Mouse (Mus musculus) liver, embryonic 16.5 days (tissue): ENCODE measurements at regions not wholly inside any gene's neighbourhood (a gene's known extent, or its start where the extent isn't known, plus 50 kb on each side); places are given as distances from the start of the nearest gene placed in this dataset.

Source experiments
- ATAC-seq: fragments of 200-750 bp; cut with Nextera tagmentation; 2 replicates; pipeline ENCODE4 v1.8.0; 2017; ENCODE audit warnings: low read depth, mild to moderate bottlenecking, moderate number of reproducible peaks, moderate library complexity
- H3K27ac ChIP-seq: fragments of 300-500 bp; sonication (generic); 2 replicates; pipeline ENCODE4 v1.5.1; 2014; ENCODE audit warnings: mild to moderate bottlenecking, low read length
- H3K27me3 ChIP-seq: fragments of 300-500 bp; sonication (generic); 2 replicates; pipeline ENCODE4 v1.6.1; 2014; ENCODE audit warnings: low read depth, low read length, mixed read lengths; ENCODE audit not compliant: control insufficient read depth, insufficient read depth
- H3K36me3 ChIP-seq: fragments of 300-500 bp; sonication (generic); 2 replicates; pipeline ENCODE4 v1.6.1; 2014; ENCODE audit warnings: mild to moderate bottlenecking; ENCODE audit not compliant: control insufficient read depth, insufficient read depth
- H3K4me1 ChIP-seq: fragments of 300-500 bp; sonication (generic); 2 replicates; pipeline ENCODE4 v1.6.1; 2014; ENCODE audit warnings: low read depth, low read length, mixed read lengths; ENCODE audit not compliant: control insufficient read depth
- H3K4me2 ChIP-seq: fragments of 300-500 bp; sonication (generic); 2 replicates; pipeline ENCODE4 v1.6.1; 2014; ENCODE audit warnings: low read depth, low read length, mixed read lengths
- H3K4me3 ChIP-seq: fragments of 300-500 bp; sonication (generic); 2 replicates; pipeline ENCODE4 v1.5.1; 2014; ENCODE audit warnings: low read depth, mild to moderate bottlenecking, low read length
- H3K9ac ChIP-seq: fragments of 300-500 bp; sonication (generic); 2 replicates; pipeline ENCODE4 v1.6.1; 2014; ENCODE audit warnings: low read depth, low read length
- H3K9me3 ChIP-seq: fragments of 300-500 bp; sonication (generic); replicated peaks from 2 replicates; pipeline ENCODE4 v1.6.1; 2016; ENCODE audit warnings: low read length; ENCODE audit not compliant: control insufficient read depth
- WGBS: fragments of 180-500 bp; shearing (Covaris S2); extraction: QIAGEN DNeasy Blood & Tissue Kit; methylation state at CpG from one replicate; pipeline ENCODE4 v1.1.7; 2014; ENCODE audit not compliant: insufficient replicate concordance; 5-methylcytosine and 5-hydroxymethylcytosine counted together

DNA sequence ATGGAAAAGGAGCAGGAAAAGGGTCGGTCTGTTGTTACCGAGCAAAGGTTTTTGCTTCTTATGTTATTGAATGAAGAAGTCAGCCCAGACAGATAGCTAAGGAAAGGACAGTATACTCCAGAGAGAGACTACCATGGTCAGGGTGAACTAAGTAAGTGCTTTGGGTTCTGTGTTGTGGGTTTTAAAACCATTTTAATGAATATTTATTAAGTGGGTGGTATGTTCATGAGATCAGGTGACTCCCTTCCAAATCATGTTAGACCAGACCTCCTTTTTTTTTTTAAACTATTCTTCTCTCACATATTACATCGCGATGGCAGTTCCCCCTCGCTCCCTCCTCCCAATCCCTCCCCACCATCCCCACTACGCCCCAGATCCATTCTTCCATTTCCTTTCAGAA lies 67.3 kb upstream of the Bach2 start:
- Histone ChIP-seq H3K27ac (peak overlapping the region; percentile 83), H3K27me3 (no peaks in the 10 kb centered on the region), H3K36me3 (no peaks in the 10 kb centered on the region), H3K4me3 (peak overlapping the region; percentile 59), H3K9ac (peak overlapping the region; percentile 50), H3K9me3 (no peaks in the 10 kb centered on the region), H3K4me2 (peak overlapping the region; percentile 75), H3K4me1 (peaks cover 38% of the 10 kb centered on the region)
- no peak for ATAC-seq
- 54% methylated on average over 6 of the region's 6 CpGs for WGBS

DNA sequence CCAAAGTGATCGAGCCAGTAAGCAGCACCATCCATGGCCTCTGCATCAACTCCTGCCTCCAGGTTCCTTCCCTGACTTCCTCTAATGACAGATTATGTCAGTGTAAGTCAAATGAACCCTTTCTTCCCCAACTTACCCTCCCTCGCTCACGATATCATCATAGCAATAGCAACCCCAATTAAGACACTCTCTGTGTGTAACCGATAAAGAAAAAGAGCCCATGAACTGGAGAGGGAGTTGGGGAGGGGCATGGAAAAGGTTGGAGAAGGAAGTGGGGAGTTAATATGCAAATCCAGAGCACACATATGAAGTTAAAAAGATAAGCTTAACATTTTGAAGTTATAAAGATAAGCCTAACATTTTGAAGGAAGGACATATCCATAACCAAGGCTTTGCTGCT lies 65.6 kb upstream of the Bach2 start:
- H3K27me3 ChIP-seq: no peaks in the 10 kb centered on the region
- H3K9me3 ChIP-seq: no peaks in the 10 kb centered on the region
- H3K36me3 ChIP-seq: no peaks in the 10 kb centered on the region
- peak overlapping the region; percentile 29 for H3K27ac ChIP-seq
- peaks cover 52% of the 10 kb centered on the region for H3K4me1 ChIP-seq
- peak; percentile 49 for ATAC-seq
- no peak overlapping the region for H3K9ac ChIP-seq
- no peak overlapping the region for H3K4me3 ChIP-seq
- WGBS: 35% methylated on average over 4 of the region's 4 CpGs
- no peak overlapping the region for H3K4me2 ChIP-seq

DNA sequence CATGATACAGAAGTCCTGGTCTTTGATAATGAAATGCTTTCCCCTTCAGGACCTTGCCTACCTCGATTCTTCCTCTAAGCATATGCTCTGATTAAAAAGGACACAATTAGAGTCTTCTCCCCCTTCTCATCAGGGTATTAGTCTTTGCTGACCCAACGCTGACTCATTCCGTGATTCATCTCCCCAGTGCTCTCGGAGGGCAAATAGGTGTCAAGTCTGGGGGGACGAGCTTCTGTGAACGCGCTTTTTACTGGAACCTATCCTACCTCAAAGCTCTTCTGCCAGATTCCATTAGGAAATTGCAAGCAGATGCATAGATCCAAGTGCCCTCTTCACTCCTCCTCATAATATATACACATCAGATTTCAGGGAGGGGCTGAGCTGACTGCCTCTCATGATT lies 63.8 kb upstream of the Bach2 start:
- H3K9ac ChIP-seq: no peak overlapping the region
- WGBS: 80% methylated on average over 7 of the region's 7 CpGs
- H3K36me3 ChIP-seq: no peaks in the 10 kb centered on the region
- no peak overlapping the region for H3K27ac ChIP-seq
- no peaks in the 10 kb centered on the region for H3K9me3 ChIP-seq
- no peak overlapping the region for H3K4me3 ChIP-seq
- no peak overlapping the region for H3K4me2 ChIP-seq
- no peaks in the 10 kb centered on the region for H3K27me3 ChIP-seq
- peaks cover 54% of the 10 kb centered on the region for H3K4me1 ChIP-seq
- no peak for ATAC-seq

DNA sequence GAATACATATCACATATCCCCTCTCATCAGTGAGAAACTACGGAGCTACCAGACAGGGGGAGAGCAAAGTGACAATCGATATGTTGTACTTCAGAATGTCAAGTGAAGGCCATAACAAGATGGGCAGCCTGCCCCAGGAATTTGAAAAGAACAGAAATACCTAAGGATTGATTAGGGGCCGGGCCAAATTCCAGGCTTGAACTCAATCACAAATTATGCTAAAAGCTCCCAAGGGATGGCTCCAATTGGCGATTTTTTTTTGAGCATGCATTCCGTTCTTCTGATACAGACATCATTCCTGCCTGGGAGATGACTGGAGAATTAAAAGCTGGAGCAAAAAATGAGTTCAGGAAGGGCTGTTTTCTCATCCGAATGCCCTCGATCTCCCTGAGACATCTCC lies 63.4 kb upstream of the Bach2 start:
- ATAC-seq: no peak
- Histone ChIP-seq H3K27ac (no peak overlapping the region), H3K4me2 (no peak overlapping the region), H3K36me3 (no peaks in the 10 kb centered on the region), H3K4me3 (no peak overlapping the region), H3K27me3 (no peaks in the 10 kb centered on the region), H3K4me1 (peaks cover 50% of the 10 kb centered on the region), H3K9me3 (no peaks in the 10 kb centered on the region), H3K9ac (no peak overlapping the region)
- 71% methylated on average over 7 of the region's 7 CpGs for WGBS

DNA sequence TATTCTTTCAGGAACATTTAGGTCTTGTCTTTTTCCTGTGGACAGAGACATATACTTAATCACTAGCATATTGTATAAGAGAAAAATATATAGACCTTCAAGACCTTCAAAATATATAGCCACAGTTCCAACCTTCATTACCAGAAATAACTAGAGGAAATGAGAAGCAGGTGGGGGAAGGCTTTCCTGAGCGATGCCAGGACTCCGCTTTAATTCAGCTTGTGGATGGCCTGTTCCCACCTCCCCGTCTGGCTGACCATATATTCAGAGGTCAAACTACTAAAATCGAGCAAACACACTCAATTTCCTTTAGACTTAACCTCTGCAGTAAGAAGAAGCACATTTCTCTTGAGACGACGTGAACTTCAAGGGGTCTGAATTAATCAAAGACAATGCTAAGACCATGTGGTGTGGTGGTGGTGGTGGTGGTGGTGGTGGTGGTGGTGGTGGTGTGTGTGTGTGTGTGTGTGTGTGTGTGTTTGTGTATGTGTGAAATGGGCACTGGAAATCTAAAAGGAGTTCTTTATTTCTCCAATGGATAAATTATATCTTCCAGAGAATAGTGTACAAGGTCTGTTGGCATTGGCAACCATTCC lies 62.7 kb upstream of the Bach2 start:
- WGBS: 76% methylated on average over 6 of the region's 6 CpGs
- no peak for ATAC-seq
- peaks cover 42% of the 10 kb centered on the region for H3K4me1 ChIP-seq

DNA sequence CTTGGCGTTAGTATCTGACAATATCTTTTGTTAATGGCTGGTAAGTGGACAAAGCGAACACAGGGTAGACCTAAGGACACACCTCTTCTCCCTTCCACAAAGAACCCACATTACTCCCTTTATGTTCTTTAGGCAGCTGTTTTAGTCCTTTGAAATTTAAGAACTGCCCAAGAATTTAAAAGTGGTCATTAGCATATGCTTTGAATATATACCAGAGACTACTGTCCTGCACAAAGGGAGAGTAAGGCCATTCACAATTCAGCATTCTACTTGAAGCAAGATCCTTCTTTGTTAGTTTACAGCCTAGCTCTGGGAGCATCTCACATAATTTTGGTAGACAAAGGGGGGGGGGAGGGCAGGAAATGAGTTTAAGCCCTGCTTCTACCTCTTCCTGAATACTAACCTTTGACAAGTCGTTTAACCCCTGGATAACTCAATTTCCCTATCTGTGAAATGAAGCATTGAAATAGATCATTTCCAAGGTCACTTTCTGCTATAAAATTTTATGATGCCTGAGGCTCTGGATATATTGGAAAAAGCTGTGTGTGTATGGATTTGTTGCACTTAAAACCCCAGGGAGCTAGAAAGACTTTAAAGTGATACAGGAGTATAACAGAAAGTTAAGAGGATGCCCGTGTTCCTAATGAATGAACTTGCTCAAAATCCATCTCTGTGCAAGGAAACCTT lies 62.0 kb upstream of the Bach2 start:
- no peak for ATAC-seq
- WGBS: 50% methylated on average over 4 of the region's 4 CpGs
- peak overlapping the region; percentile 34; the same call in 1 of the 2 replicates for H3K27ac ChIP-seq

More for the DNA sequence above, 62.7 kb upstream of the Bach2 start:
- Histone ChIP-seq H3K27ac (no peak overlapping the region), H3K27me3 (no peaks in the 10 kb centered on the region), H3K4me3 (no peak overlapping the region), H3K4me2 (no peak overlapping the region), H3K9ac (no peak overlapping the region), H3K36me3 (no peaks in the 10 kb centered on the region), H3K9me3 (no peaks in the 10 kb centered on the region)

DNA sequence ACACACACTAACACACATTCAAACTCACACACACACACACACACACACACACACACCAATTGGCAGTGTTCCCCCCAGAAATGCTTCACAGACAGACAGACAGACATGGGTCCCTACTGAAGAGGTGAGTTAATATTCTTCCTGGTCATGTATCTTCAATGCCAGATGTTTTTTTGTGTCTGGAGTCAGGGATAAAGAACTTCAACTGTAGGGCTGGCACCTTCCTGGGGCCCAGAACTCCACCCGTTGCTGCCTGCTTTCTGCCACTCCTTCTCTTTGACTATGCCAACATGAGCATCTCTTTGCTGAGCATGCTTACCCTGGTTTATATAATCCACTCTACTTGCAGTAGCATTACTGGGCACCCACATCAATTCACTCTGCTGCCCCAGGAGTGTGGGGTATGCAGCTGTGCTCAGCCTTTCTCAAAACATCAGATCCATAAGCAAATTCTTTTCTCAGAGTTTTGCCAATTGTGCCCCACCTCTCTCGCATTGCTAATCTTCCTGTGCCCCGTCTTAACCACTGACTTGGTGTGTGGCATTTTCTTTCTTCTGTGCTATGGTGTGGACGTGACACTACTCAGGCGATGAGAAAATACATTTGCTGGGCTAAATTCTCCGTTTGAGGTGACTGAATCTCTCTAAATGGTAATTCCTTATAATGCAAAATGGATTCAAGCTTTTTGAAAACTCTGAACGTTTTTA lies 60.5 kb upstream of the Bach2 start:
- Histone ChIP-seq H3K27me3 (no peaks in the 10 kb centered on the region), H3K36me3 (no peaks in the 10 kb centered on the region), H3K27ac (peak overlapping the region; percentile 51), H3K9ac (no peak overlapping the region), H3K4me3 (no peak overlapping the region), H3K4me2 (peak overlapping the region; percentile 38), H3K9me3 (no peaks in the 10 kb centered on the region), H3K4me1 (peaks cover 25% of the 10 kb centered on the region)
- 37% methylated on average over 7 of the region's 7 CpGs for WGBS
- ATAC-seq: peak; percentile 81

More for the DNA sequence above, 62.0 kb upstream of the Bach2 start:
- H3K4me3 ChIP-seq: no peak overlapping the region
- H3K36me3 ChIP-seq: no peaks in the 10 kb centered on the region
- H3K4me1 ChIP-seq: peaks cover 39% of the 10 kb centered on the region
- H3K27me3 ChIP-seq: no peaks in the 10 kb centered on the region
- H3K9ac ChIP-seq: no peak overlapping the region
- H3K9me3 ChIP-seq: no peaks in the 10 kb centered on the region
- no peak overlapping the region for H3K4me2 ChIP-seq

DNA sequence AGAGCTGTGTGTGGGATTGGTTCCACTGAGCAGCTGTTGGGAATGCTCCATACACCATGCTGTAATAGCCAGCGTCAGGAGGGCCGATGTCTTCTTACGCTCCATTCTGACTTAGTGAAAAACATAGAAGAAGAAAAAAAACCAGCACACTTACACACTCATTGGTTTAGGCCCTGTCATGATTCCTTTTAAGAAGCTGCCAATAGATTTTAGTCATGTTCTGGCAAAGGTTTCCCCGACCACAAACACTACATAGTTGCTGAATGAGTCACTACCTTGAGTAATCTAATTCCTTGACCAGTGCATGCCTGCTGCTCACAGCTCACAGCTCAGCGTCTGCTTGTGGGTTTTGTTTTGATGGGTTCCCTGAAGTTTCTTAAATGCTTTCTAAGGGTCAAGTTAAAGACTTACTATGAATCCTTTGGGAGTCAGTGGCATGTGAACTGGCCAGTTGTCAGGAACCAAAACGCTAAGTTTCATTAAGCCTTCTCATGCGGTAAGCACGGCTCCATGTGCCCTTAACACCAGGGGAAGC lies 58.8 kb upstream of the Bach2 start:
- Histone ChIP-seq H3K4me2 (no peak overlapping the region), H3K27me3 (no peaks in the 10 kb centered on the region), H3K4me3 (no peak overlapping the region), H3K27ac (no peak overlapping the region), H3K36me3 (no peaks in the 10 kb centered on the region), H3K9ac (no peak overlapping the region), H3K4me1 (peaks cover 24% of the 10 kb centered on the region), H3K9me3 (no peaks in the 10 kb centered on the region)
- no peak for ATAC-seq
- WGBS: 66% methylated on average over 8 of the region's 8 CpGs

DNA sequence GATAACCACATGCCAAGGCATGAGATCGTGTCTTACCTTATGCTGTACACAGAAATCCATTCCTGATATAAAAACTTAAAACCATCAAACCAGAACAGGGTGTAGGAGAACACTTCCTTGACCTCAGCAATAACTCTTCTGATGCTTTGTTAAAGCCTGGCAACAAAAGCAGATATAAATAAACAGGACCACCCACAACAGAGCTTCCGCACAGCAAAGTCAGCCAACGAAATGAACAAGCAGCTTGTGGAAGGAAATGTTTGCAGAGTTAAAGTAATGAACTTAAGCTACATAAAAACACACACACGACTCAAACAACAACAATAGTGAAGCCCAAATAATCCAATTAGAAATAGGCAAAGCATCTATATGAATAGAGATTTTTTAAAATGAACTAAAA lies 54.8 kb upstream of the Bach2 start:
- H3K27ac ChIP-seq: no peak overlapping the region
- ATAC-seq: no peak
- no peaks in the 10 kb centered on the region for H3K9me3 ChIP-seq
- 60% methylated on average over 4 of the region's 4 CpGs for WGBS
- peaks cover 2% of the 10 kb centered on the region for H3K4me1 ChIP-seq
- H3K4me2 ChIP-seq: no peak overlapping the region
- no peak overlapping the region for H3K4me3 ChIP-seq
- no peaks in the 10 kb centered on the region for H3K36me3 ChIP-seq
- H3K27me3 ChIP-seq: no peaks in the 10 kb centered on the region
- H3K9ac ChIP-seq: no peak overlapping the region
